Comparison of ENCODE assay signal across 9 mouse cellular contexts in the genomic region with DNA sequence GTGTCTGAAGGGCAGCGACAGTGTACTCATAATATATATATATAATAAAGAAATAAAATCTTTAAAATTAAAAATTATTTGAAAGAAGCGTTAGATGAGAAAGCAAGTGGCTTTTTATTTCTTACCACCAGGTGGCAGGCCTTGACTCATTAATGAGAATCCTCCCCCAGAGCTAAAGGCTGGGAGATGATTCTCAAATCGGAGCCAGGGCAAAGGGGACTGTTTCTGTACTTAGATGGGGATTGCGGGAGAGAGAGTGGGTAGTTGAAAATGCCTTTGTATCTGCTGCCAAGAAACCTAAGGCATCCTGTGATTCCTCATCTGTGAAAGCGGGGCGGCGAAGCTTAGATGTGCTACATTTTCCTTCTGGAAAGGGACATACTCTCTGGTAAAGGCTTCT. TPM values are rescaled to one million over a fixed set of nuclear protein-coding genes. Genes with fewer than 3 reads are reported as not detected.
DNase-seq lines count a peak whose midpoint lies in the region; ATAC-seq lines count a peak whose summit lies in the region.
"Had no signal": no experiment of that assay in that cellular context is flagged by ENCODE, and none has a peak within 500 bp of the region (broad histone marks: within the 10 kb centered on the region; RNA-seq: fewer than 3 reads in every experiment).

No protein-coding gene starts in this region.

- no peaks in the 10 kb centered on the region for H3K9me3 ChIP-seq in heart, embryonic 12.5 days (replicated peaks)
- H3K9me3 ChIP-seq in embryonic facial prominence, embryonic 14.5 days (ENCODE audit: control insufficient read depth, low read length), result no peaks in the 10 kb centered on the region

- ATAC-seq in heart, embryonic 12.5 days (ENCODE audit: insufficient number of reproducible peaks, low FRiP score), result no peak
- ATAC-seq in activated CD4-positive, CD25-positive, alpha-beta regulatory T cell, adult 4 months, result peak; percentile 68
- no peak for ATAC-seq in embryonic facial prominence, embryonic 14.5 days (ENCODE audit: low read depth)

- no peak overlapping the region for H3K4me3 ChIP-seq in heart, embryonic 12.5 days
- H3K4me3 ChIP-seq in embryonic facial prominence, embryonic 14.5 days (ENCODE audit: low read depth, low read length), result no peak overlapping the region

- no peaks in the 10 kb centered on the region for H3K36me3 ChIP-seq in heart, embryonic 12.5 days
- H3K36me3 ChIP-seq in embryonic facial prominence, embryonic 14.5 days (ENCODE audit: control insufficient read depth, insufficient read depth, low read length), result no peaks in the 10 kb centered on the region

- H3K27me3 ChIP-seq in heart, embryonic 12.5 days (replicated peaks), result peaks cover 59% of the 10 kb centered on the region
- peaks cover 57% of the 10 kb centered on the region for H3K27me3 ChIP-seq in embryonic facial prominence, embryonic 14.5 days (replicated peaks; ENCODE audit: control insufficient read depth, insufficient read depth, low read length)

- no peak overlapping the region for H3K27ac ChIP-seq in heart, embryonic 12.5 days (ENCODE audit: poor library complexity, severe bottlenecking)
- H3K27ac ChIP-seq in embryonic facial prominence, embryonic 14.5 days (replicated peaks; ENCODE audit: low read depth, low read length), result no peak overlapping the region

- no peak overlapping the region for H3K4me2 ChIP-seq in heart, embryonic 12.5 days
- no peak overlapping the region for H3K4me2 ChIP-seq in embryonic facial prominence, embryonic 14.5 days (ENCODE audit: low read depth, low read length)

- DNase-seq in heart, adult 11 months, result peak; percentile 81
- peak; percentile 58 to 71 for DNase-seq in B cell, adult 2 months
- DNase-seq in embryonic facial prominence, embryonic 14.5 days (ENCODE audit: low spot score), result peak; percentile 79
- peak; percentile 65 for DNase-seq in kidney, postnatal 14 days
- DNase-seq in mesoderm, embryonic 11.5 days (ENCODE audit: low read depth, low spot score), result peak; percentile 52
- DNase-seq in telencephalon, adult 2 months (ENCODE audit: low read depth, low spot score), result peak; percentile 65

- no peak overlapping the region for H3K9ac ChIP-seq in heart, embryonic 12.5 days
- H3K9ac ChIP-seq in embryonic facial prominence, embryonic 14.5 days (ENCODE audit: low read depth, low read length), result no peak overlapping the region

- H3K4me1 ChIP-seq in heart, embryonic 12.5 days (replicated peaks), result peaks cover 7% of the 10 kb centered on the region
- peaks cover 3% of the 10 kb centered on the region; the same call in 1 of the 2 replicates for H3K4me1 ChIP-seq in embryonic facial prominence, embryonic 14.5 days (ENCODE audit: control insufficient read depth, insufficient read depth, low read length)

- WGBS in heart, embryonic 12.5 days, result 15% methylated on average over 7 of the region's 7 CpGs
- 9% methylated on average over 7 of the region's 7 CpGs for WGBS in embryonic facial prominence, embryonic 14.5 days

RNA-seq across cellular contexts. Expression of a gene that starts 26.4 kb away (rescaled TPM):
- 21.7 and 28.2 TPM in 2 replicates for polyA plus RNA-seq in heart, embryonic 12.5 days (2016; fragmentation: Nextera tagmentation; extraction: Ambion mirVana)
- 1 to 10 TPM; 7.9 to 9.3 TPM for polyA plus RNA-seq in activated CD4-positive, CD25-positive, alpha-beta regulatory T cell, adult 4 months (2017; shearing (Covaris generic))
- polyA plus RNA-seq in embryonic facial prominence, embryonic 14.5 days (2014; fragmentation: Nextera tagmentation; extraction: Ambion mirVana), result 24.9 and 25.0 TPM in 2 replicates

RNA-seq across cellular contexts. Expression of a gene that starts 29.7 kb away (rescaled TPM):
- 0.10 and 0.20 TPM in 2 replicates for polyA plus RNA-seq in heart, embryonic 12.5 days (2016; fragmentation: Nextera tagmentation; extraction: Ambion mirVana)
- polyA plus RNA-seq in activated CD4-positive, CD25-positive, alpha-beta regulatory T cell, adult 4 months (2017; shearing (Covaris generic)), result not detected
- 0.08 and 0.15 TPM in 2 replicates for polyA plus RNA-seq in embryonic facial prominence, embryonic 14.5 days (2014; fragmentation: Nextera tagmentation; extraction: Ambion mirVana)
- polyA plus RNA-seq: stomach, embryonic 14.5 days had no signal
